Mouse (Mus musculus) olfactory bulb, adult 2 months (tissue): ENCODE data around the gene Hyou1.

Experiments used
- CTCF ChIP-seq: fragments of 200-500 bp; IDR thresholded peaks from 2 replicates; pipeline ENCODE4 v1.5.1; 2012; ENCODE audit warnings: low read depth, mild to moderate bottlenecking, low read length, moderate library complexity; ENCODE audit not compliant: insufficient read depth
- POLR2A ChIP-seq: fragments of 200-500 bp; IDR thresholded peaks from 2 replicates; pipeline ENCODE4 v1.6.1; 2012; ENCODE audit warnings: mild to moderate bottlenecking, low read depth, low read length, moderate library complexity; ENCODE audit not compliant: insufficient read depth

DNA sequence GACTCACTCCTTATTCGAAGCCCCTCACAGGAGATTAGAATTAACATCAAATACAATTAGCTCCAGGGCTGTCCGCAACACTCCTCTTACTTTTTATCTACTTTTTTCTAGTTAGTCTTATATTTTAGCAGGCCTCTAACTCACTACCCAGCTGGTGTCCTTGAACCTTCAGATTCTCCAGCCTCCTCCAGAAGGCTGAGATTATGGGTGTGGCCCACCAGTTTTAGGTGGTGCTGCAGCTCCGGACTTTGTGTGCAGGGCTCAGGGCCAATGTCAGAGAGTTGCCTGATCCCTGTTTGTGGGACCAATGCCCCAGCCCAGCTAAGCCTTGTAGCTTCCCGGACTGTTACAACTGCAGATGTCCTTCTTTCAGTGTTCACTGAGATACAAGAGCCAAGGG is 44.3 kb downstream of the Hyou1 start:
- TF ChIP-seq CTCF (no peak), POLR2A (no peak)
